In the genomic region with DNA sequence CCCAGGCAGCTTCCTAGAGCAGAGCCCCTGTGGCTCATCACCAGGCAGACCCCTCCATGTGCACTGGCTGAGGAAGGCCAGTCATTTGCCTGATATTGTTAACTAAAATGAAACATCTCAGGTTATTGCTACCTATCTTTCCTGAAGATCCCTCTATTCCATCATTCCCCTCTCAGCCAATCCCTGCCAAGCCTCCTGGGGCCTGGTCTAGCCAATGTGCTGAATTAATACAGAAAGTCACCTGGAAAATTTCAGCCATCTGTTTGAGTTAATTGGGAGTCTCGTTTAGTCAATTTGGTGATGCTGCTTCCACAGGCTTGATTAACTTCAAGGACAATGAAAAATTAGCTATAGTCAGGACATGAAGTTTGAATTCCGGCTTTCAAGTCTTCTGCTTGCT, we compare ENCODE assay signal across 19 mouse cellular contexts.
"Had no signal": no experiment of that assay in that cellular context is flagged by ENCODE, and none has a peak within 500 bp of the region (broad histone marks: within the 10 kb centered on the region; RNA-seq: fewer than 3 reads in every experiment).

No protein-coding gene starts in this region.

- H3K27me3 ChIP-seq: limb, embryonic 13.5 days; liver, embryonic 12.5 days; liver, embryonic 15.5 days; lung, embryonic 15.5 days; midbrain, embryonic 12.5 days; midbrain, embryonic 15.5 days; neural tube, embryonic 13.5 days had no signal

- H3K27ac ChIP-seq: kidney, postnatal 0 days; limb, embryonic 10.5 days; limb, embryonic 13.5 days; liver, embryonic 12.5 days; liver, embryonic 15.5 days; lung, embryonic 15.5 days; midbrain, embryonic 12.5 days; midbrain, embryonic 15.5 days; neural tube, embryonic 13.5 days had no signal

- H3K9me3 ChIP-seq: limb, embryonic 10.5 days; limb, embryonic 13.5 days; liver, embryonic 12.5 days; liver, embryonic 15.5 days; lung, embryonic 15.5 days; midbrain, embryonic 12.5 days; midbrain, embryonic 15.5 days; neural tube, embryonic 13.5 days had no signal

- H3K4me2 ChIP-seq: limb, embryonic 13.5 days; liver, embryonic 12.5 days; liver, embryonic 15.5 days; lung, embryonic 15.5 days; midbrain, embryonic 12.5 days; midbrain, embryonic 15.5 days; neural tube, embryonic 13.5 days had no signal

- H3K4me3 ChIP-seq: limb, embryonic 10.5 days; limb, embryonic 13.5 days; liver, embryonic 12.5 days; liver, embryonic 15.5 days; lung, embryonic 15.5 days; midbrain, embryonic 12.5 days; midbrain, embryonic 15.5 days; myocyte; neural tube, embryonic 13.5 days had no signal

- ATAC-seq: liver, embryonic 12.5 days; midbrain, embryonic 15.5 days had no signal

- H3K9ac ChIP-seq: limb, embryonic 13.5 days; liver, embryonic 12.5 days; liver, embryonic 15.5 days; lung, embryonic 15.5 days; midbrain, embryonic 12.5 days; midbrain, embryonic 15.5 days; neural tube, embryonic 13.5 days had no signal

- H3K36me3 ChIP-seq: limb, embryonic 10.5 days; limb, embryonic 13.5 days; liver, embryonic 12.5 days; liver, embryonic 15.5 days; lung, embryonic 15.5 days had no signal

- H3K4me1 ChIP-seq: limb, embryonic 10.5 days; limb, embryonic 13.5 days; liver, embryonic 12.5 days; liver, embryonic 15.5 days; lung, embryonic 15.5 days; midbrain, embryonic 12.5 days; midbrain, embryonic 15.5 days; neural tube, embryonic 13.5 days had no signal

- DNase-seq: kidney, postnatal 25 days; liver; lung, adult 18-20 months; lung, postnatal 10 days; lung, postnatal 4 days; retina, postnatal 1 day; right cerebral cortex, postnatal 25 days; thymus, adult 18-20 months; thymus, postnatal 4 days had no signal
